Mouse (Mus musculus): ENCODE data around the gene Fn1. TPM values are rescaled to one million over a fixed set of nuclear protein-coding genes. Genes with fewer than 3 reads are reported as not detected.
A peak's percentile ranks its signal among the peaks of the same experiment; 100 is the strongest.

The Fn1 gene
- 185 and 189 TPM in 2 replicates for polyA plus RNA-seq (2015; fragmentation: Nextera tagmentation; extraction: Ambion mirVana)

- Histone ChIP-seq H3K4me3 (ENCODE audit: low read length) (peak within 1 kb of the TSS; percentile 80), H3K27ac (ENCODE audit: low read length) (peak within 1 kb of the TSS; percentile 95), H3K9ac (ENCODE audit: low read length) (peak within 1 kb of the TSS; percentile 85), H3K27me3 (ENCODE audit: control insufficient read depth, insufficient read depth, low read depth, low read length) (no peaks in the 10 kb centered on the region), H3K36me3 (ENCODE audit: control insufficient read depth, insufficient read depth, low read length) (peaks cover 8% of the 10 kb centered on the region), H3K9me3 (ENCODE audit: control insufficient read depth, low read length) (no peaks in the 10 kb centered on the region), H3K4me2 (ENCODE audit: low read depth, low read length) (peak within 1 kb of the TSS; percentile 90), H3K4me1 (replicated peaks; ENCODE audit: control insufficient read depth, insufficient read depth, low read length) (peaks cover 17% of the 10 kb centered on the region)
- WGBS: under 1% methylated on average over 62 of the region's 63 CpGs
- ATAC-seq (ENCODE audit: low read depth): peak; percentile 96
Observed at GRCm38 (mm10) chr1:71652551-71653399, at the start of gene Fn1. Gene Fn1, minus strand, starts transcription at chr1:71653200.

DNA sequence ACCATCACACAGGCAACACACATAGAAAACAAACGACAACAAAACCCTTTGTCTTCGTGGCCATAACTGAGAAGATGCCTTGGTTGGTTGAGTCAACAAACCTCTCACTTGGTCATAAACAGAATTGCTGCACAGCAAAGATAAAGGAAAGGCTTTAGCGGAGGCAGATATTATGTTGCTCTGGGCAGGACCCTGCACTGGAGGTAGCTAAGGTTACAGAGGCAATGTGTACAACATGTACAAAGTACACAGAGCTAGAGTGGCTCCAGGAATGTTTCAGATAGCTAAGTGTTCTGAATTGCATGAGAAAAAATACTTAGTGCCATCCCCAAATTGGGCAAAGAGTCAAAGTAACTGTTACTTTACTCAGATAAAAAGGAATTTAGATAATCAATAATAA, 43.1 kb upstream of the Fn1 start:
- H3K36me3 ChIP-seq (ENCODE audit: control insufficient read depth, insufficient read depth, low read length): no peaks in the 10 kb centered on the region
- H3K9ac ChIP-seq (ENCODE audit: low read length): no peak overlapping the region
- H3K4me3 ChIP-seq (ENCODE audit: low read length): no peak overlapping the region
- no peak for ATAC-seq (ENCODE audit: low read depth)
- H3K4me2 ChIP-seq (ENCODE audit: low read depth, low read length): no peak overlapping the region
- no peaks in the 10 kb centered on the region for H3K9me3 ChIP-seq (ENCODE audit: control insufficient read depth, low read length)
- 59% methylated on average over 3 of the region's 3 CpGs for WGBS
- no peak overlapping the region for H3K27ac ChIP-seq (ENCODE audit: low read length)
- H3K4me1 ChIP-seq (replicated peaks; ENCODE audit: control insufficient read depth, insufficient read depth, low read length): peaks cover 5% of the 10 kb centered on the region; the same call in 1 of the 2 replicates
- H3K27me3 ChIP-seq (ENCODE audit: control insufficient read depth, insufficient read depth, low read depth, low read length): no peaks in the 10 kb centered on the region

GRCm38 (mm10) chr1:71691472-71692277, 38.7 kb upstream of the Fn1 start:
- Histone ChIP-seq H3K9ac (ENCODE audit: low read length) (no peak overlapping the region), H3K9me3 (ENCODE audit: control insufficient read depth, low read length) (no peaks in the 10 kb centered on the region), H3K27me3 (ENCODE audit: control insufficient read depth, insufficient read depth, low read depth, low read length) (no peaks in the 10 kb centered on the region), H3K4me3 (ENCODE audit: low read length) (no peak overlapping the region), H3K4me2 (ENCODE audit: low read depth, low read length) (0 out of 2 replicates have a peak overlapping the region, but pooled peaks have one; percentile 14), H3K4me1 (replicated peaks; ENCODE audit: control insufficient read depth, insufficient read depth, low read length) (peaks cover 6% of the 10 kb centered on the region; the same call in 1 of the 2 replicates), H3K36me3 (ENCODE audit: control insufficient read depth, insufficient read depth, low read length) (no peaks in the 10 kb centered on the region), H3K27ac (ENCODE audit: low read length) (no peak overlapping the region)
- WGBS: 46% methylated on average over 8 of the region's 8 CpGs
- peak; percentile 49 for ATAC-seq (ENCODE audit: low read depth)

DNA sequence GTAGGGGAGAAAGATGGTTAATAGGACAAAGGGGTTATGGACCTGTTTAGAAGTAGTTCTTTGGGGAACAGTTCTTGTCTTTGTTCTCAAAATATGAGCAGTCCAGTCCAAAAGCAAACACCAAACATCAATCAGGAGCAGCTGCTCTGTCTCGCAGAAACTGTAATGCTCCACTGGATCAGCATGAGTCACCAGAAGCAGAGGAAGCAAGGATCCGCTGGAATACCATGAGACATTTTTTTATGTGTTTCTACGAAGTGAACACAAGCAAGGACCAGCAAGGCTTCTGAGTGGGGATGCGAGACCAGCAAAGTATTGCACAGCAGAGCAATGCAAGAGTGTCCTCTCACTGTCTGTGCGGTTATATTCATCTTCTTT, 35.9 kb upstream of the Fn1 start:
- H3K27ac ChIP-seq (ENCODE audit: low read length): no peak overlapping the region
- peaks cover 13% of the 10 kb centered on the region; the same call in 1 of the 2 replicates for H3K4me1 ChIP-seq (replicated peaks; ENCODE audit: control insufficient read depth, insufficient read depth, low read length)
- no peak for ATAC-seq (ENCODE audit: low read depth)
- no peaks in the 10 kb centered on the region for H3K27me3 ChIP-seq (ENCODE audit: control insufficient read depth, insufficient read depth, low read depth, low read length)
- H3K9me3 ChIP-seq (ENCODE audit: control insufficient read depth, low read length): no peaks in the 10 kb centered on the region
- 78% methylated on average over 5 of the region's 5 CpGs for WGBS
- no peak overlapping the region for H3K4me3 ChIP-seq (ENCODE audit: low read length)
- no peak overlapping the region for H3K9ac ChIP-seq (ENCODE audit: low read length)
- H3K4me2 ChIP-seq (ENCODE audit: low read depth, low read length): no peak overlapping the region
- H3K36me3 ChIP-seq (ENCODE audit: control insufficient read depth, insufficient read depth, low read length): no peaks in the 10 kb centered on the region

DNA sequence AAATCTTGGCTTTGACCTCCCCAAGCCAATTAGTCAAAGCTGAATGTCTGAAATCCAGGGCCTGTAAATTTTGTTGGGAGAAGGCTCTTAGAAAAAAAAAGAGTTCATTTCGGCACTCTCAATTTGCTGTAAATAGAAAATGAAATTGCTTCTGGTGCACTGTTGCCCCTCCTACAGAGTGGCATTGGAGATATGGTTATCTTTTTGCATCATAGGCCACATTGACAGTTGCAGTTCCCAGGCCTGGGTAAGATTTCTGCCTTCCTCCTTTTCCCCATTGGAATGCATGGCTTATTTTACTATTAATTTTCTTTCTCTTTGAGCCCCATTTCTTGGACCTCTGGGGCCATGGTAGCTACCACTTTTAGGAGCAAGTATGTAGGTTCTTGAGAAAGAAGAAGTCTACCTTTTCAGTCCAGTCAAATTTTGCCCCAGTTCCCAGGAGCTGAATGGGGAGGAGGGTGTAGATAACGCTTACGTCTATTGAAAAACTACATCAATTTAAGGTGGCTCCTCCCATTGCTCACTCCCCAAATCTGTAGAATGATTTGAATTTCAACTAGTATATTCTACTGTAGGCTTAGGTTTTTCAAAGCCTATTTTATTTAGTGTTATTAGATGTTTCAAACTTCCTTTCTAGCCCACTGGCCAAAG, 35.4 kb upstream of the Fn1 start:
- H3K9ac ChIP-seq (ENCODE audit: low read length): no peak overlapping the region
- no peaks in the 10 kb centered on the region for H3K9me3 ChIP-seq (ENCODE audit: control insufficient read depth, low read length)
- no peaks in the 10 kb centered on the region for H3K36me3 ChIP-seq (ENCODE audit: control insufficient read depth, insufficient read depth, low read length)
- no peak overlapping the region for H3K4me3 ChIP-seq (ENCODE audit: low read length)
- no peak overlapping the region for H3K27ac ChIP-seq (ENCODE audit: low read length)
- peaks cover 13% of the 10 kb centered on the region; the same call in 1 of the 2 replicates for H3K4me1 ChIP-seq (replicated peaks; ENCODE audit: control insufficient read depth, insufficient read depth, low read length)
- 90% methylated on average over 3 of the region's 3 CpGs for WGBS
- no peaks in the 10 kb centered on the region for H3K27me3 ChIP-seq (ENCODE audit: control insufficient read depth, insufficient read depth, low read depth, low read length)
- no peak for ATAC-seq (ENCODE audit: low read depth)
- H3K4me2 ChIP-seq (ENCODE audit: low read depth, low read length): no peak overlapping the region

DNA sequence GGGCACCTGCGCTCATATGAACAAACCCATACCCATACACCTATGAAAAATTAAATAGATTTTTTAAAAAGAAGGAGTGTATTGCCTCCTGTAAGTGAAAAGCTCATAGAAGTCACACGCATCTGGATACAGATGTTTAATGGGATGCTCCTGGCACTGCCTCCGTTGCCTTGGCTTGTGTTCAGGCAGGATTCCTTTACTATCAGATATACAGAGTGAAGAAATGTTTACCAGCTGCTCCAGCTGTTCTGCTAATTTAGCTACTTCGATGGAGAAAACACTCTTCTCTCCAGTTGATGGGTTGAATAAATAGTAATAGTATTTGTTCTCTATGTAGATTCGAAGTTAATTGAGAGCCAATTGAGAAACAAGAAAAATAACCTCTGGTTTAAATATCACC, 33.8 kb upstream of the Fn1 start:
- peak; percentile 74 for ATAC-seq (ENCODE audit: low read depth)
- peaks cover 11% of the 10 kb centered on the region; the same call in 1 of the 2 replicates for H3K4me1 ChIP-seq (replicated peaks; ENCODE audit: control insufficient read depth, insufficient read depth, low read length)
- no peak overlapping the region for H3K4me2 ChIP-seq (ENCODE audit: low read depth, low read length)
- H3K27ac ChIP-seq (ENCODE audit: low read length): peak overlapping the region; percentile 61
- no peak overlapping the region for H3K9ac ChIP-seq (ENCODE audit: low read length)
- no peaks in the 10 kb centered on the region for H3K36me3 ChIP-seq (ENCODE audit: control insufficient read depth, insufficient read depth, low read length)
- no peaks in the 10 kb centered on the region for H3K27me3 ChIP-seq (ENCODE audit: control insufficient read depth, insufficient read depth, low read depth, low read length)
- H3K9me3 ChIP-seq (ENCODE audit: control insufficient read depth, low read length): no peaks in the 10 kb centered on the region
- no peak overlapping the region for H3K4me3 ChIP-seq (ENCODE audit: low read length)
- 50% methylated on average over 5 of the region's 5 CpGs for WGBS

DNA sequence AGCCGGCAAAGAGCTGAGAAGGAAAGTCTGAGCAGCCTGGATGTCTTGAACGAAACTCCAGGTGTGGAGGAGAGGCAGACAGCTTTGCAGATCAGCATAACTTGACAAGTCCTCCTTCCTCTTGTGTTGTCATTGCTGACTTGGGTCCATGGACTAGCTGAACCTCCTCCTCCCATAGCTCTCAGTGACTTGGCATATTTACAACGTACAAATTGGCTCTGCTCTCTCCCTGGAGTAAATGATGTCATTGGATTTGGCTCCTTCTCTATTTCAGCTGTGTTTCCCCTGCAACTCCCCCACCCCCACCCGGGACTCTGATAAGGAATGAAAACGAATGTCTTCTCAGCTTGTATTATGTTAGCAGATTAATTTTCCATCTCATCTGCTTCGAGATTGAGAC, 30.7 kb upstream of the Fn1 start:
- 33% methylated on average over 6 of the region's 6 CpGs for WGBS
- ATAC-seq (ENCODE audit: low read depth): peak; percentile 73
- H3K36me3 ChIP-seq (ENCODE audit: control insufficient read depth, insufficient read depth, low read length): no peaks in the 10 kb centered on the region
- peaks cover 8% of the 10 kb centered on the region; the same call in 1 of the 2 replicates for H3K4me1 ChIP-seq (replicated peaks; ENCODE audit: control insufficient read depth, insufficient read depth, low read length)
- H3K9ac ChIP-seq (ENCODE audit: low read length): no peak overlapping the region
- H3K9me3 ChIP-seq (ENCODE audit: control insufficient read depth, low read length): no peaks in the 10 kb centered on the region
- no peaks in the 10 kb centered on the region for H3K27me3 ChIP-seq (ENCODE audit: control insufficient read depth, insufficient read depth, low read depth, low read length)
- H3K4me3 ChIP-seq (ENCODE audit: low read length): no peak overlapping the region
- no peak overlapping the region for H3K27ac ChIP-seq (ENCODE audit: low read length)
- H3K4me2 ChIP-seq (ENCODE audit: low read depth, low read length): no peak overlapping the region

- H3K9me3 ChIP-seq (ENCODE audit: control insufficient read depth, low read length): no peaks in the 10 kb centered on the region
- no peak overlapping the region for H3K27ac ChIP-seq (ENCODE audit: low read length)
- H3K4me1 ChIP-seq (replicated peaks; ENCODE audit: control insufficient read depth, insufficient read depth, low read length): peaks cover 8% of the 10 kb centered on the region; the same call in 1 of the 2 replicates
- no peak overlapping the region for H3K4me2 ChIP-seq (ENCODE audit: low read depth, low read length)
- H3K4me3 ChIP-seq (ENCODE audit: low read length): no peak overlapping the region
- 33% methylated on average over 5 of the region's 5 CpGs for WGBS
- no peak overlapping the region for H3K9ac ChIP-seq (ENCODE audit: low read length)
- H3K36me3 ChIP-seq (ENCODE audit: control insufficient read depth, insufficient read depth, low read length): no peaks in the 10 kb centered on the region
- no peak for ATAC-seq (ENCODE audit: low read depth)
- H3K27me3 ChIP-seq (ENCODE audit: control insufficient read depth, insufficient read depth, low read depth, low read length): no peaks in the 10 kb centered on the region
Observed at GRCm38 (mm10) chr1:71682194-71682715, 29.3 kb upstream of the Fn1 start.
